Mouse (Mus musculus) hindbrain, embryonic 14.5 days (tissue): ENCODE measurements around the gene Ermard. TPM values are rescaled to one million over a fixed set of nuclear protein-coding genes. Genes with fewer than 3 reads are reported as not detected.

Source experiments
- ATAC-seq: fragments of 200-750 bp; cut with Nextera tagmentation; 2 replicates; pipeline ENCODE4 v1.8.0; 2017; ENCODE audit warnings: moderate number of reproducible peaks, mild to moderate bottlenecking, moderate TSS enrichment, moderate library complexity; ENCODE audit not compliant: low FRiP score
- DNase-seq: peaks from one replicate; pipeline ENCODE4 v3.0.0-alpha.2; 2015; ENCODE audit warnings: low spot score
- H3K27ac ChIP-seq: fragments of 300-500 bp; sonication (generic); 2 replicates; pipeline ENCODE4 v1.5.1; 2014; ENCODE audit warnings: mild to moderate bottlenecking, moderate library complexity
- H3K27me3 ChIP-seq: fragments of 300-500 bp; sonication (generic); 2 replicates; pipeline ENCODE4 v1.6.1; 2014; ENCODE audit warnings: mild to moderate bottlenecking, low read length, mixed read lengths; ENCODE audit not compliant: control insufficient read depth, insufficient read depth
- H3K36me3 ChIP-seq: fragments of 300-500 bp; sonication (generic); replicated peaks from 2 replicates; pipeline ENCODE4 v1.6.1; 2014; ENCODE audit not compliant: control insufficient read depth, insufficient read depth
- H3K4me1 ChIP-seq: fragments of 300-500 bp; sonication (generic); replicated peaks from 2 replicates; pipeline ENCODE4 v1.6.1; 2014; ENCODE audit warnings: antibody characterized with exemption, low read length, mixed read lengths; ENCODE audit not compliant: control insufficient read depth, insufficient read depth
- H3K4me2 ChIP-seq: fragments of 300-500 bp; sonication (generic); replicated peaks from 2 replicates; pipeline ENCODE4 v1.6.1; 2014; ENCODE audit warnings: mild to moderate bottlenecking, moderate library complexity
- H3K4me3 ChIP-seq: fragments of 300-500 bp; sonication (generic); replicated peaks from 2 replicates; pipeline ENCODE4 v1.5.1; 2014; ENCODE audit warnings: mild to moderate bottlenecking, low read length
- H3K9ac ChIP-seq: fragments of 300-500 bp; sonication (generic); 2 replicates; pipeline ENCODE4 v1.6.1; 2014
- H3K9me3 ChIP-seq: fragments of 300-500 bp; sonication (generic); 2 replicates; pipeline ENCODE4 v1.6.1; 2016; ENCODE audit warnings: low read length; ENCODE audit not compliant: control insufficient read depth
- WGBS: fragments of 180-500 bp; shearing (Covaris S2); extraction: QIAGEN DNeasy Blood & Tissue Kit; methylation state at CpG from one replicate; pipeline ENCODE4 v1.1.7; 2014; 5-methylcytosine and 5-hydroxymethylcytosine counted together
- polyA plus RNA-seq: library from polyadenylated mRNA; unstranded; fragments of >200 nt; fragmentation: Nextera tagmentation; extraction: Ambion mirVana; gene quantifications from 2 replicates; pipeline ENCODE4 v1.2.1, GENCODE M21; 2014

Ermard gene
- polyA plus RNA-seq, 1 experiment from 2014 or later, result 70.8 TPM

- Histone ChIP-seq H3K4me3 (no peak overlapping the region), H3K9ac (no peak overlapping the region), H3K9me3 (no peaks in the 10 kb centered on the region), H3K4me2 (no peak overlapping the region), H3K4me1 (no peaks in the 10 kb centered on the region), H3K27ac (no peak overlapping the region), H3K36me3 (no peaks in the 10 kb centered on the region), H3K27me3 (no peaks in the 10 kb centered on the region)
- WGBS, result 95% methylated on average over 1 of the region's 1 CpGs
- no peak for ATAC-seq
- no peak for DNase-seq
Measured at GRCm38 (mm10) chr17:15098677-15099076, 57.7 kb downstream of the Ermard start.

DNA sequence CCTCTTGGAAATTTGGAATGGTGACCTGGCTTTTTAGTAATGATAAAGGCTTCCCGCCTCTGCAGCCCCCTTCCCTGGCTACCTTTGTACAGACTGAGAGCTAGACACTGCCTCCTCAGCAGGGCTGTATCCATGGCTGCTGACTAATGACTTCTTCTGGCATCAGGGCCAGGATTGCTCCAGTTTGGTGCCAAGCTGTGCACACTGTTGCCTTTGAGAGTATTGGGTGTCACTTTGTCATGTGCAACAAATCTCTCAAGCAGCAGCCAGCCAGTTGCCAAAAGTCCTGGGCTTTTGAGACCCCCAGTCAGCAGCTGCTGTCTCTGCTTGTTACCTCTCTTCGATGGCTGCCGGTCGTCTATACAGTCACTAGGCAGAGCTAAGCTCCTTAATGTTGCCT is 60.3 kb downstream of the Ermard start:
- Histone ChIP-seq H3K4me3 (no peak overlapping the region), H3K4me2 (no peak overlapping the region), H3K27me3 (no peaks in the 10 kb centered on the region), H3K36me3 (no peaks in the 10 kb centered on the region), H3K9me3 (no peaks in the 10 kb centered on the region), H3K27ac (no peak overlapping the region), H3K4me1 (no peaks in the 10 kb centered on the region), H3K9ac (no peak overlapping the region)
- ATAC-seq, result 0 out of 2 replicates have a peak, but pooled peaks have one; percentile 65
- whole genome bisulfite sequencing, result 76% methylated on average over 4 of the region's 4 CpGs
- DNase-seq, result peak; percentile 47

- WGBS, result 91% methylated on average over 9 of the region's 9 CpGs
- Histone ChIP-seq H3K27me3 (peaks cover 4% of the 10 kb centered on the region), H3K9me3 (no peaks in the 10 kb centered on the region), H3K4me2 (no peak overlapping the region), H3K4me3 (no peak overlapping the region), H3K4me1 (peaks cover 16% of the 10 kb centered on the region), H3K9ac (no peak overlapping the region), H3K27ac (no peak overlapping the region), H3K36me3 (no peaks in the 10 kb centered on the region)
- ATAC-seq, result no peak
- DNase-seq, result no peak
Measured at GRCm38 (mm10) chr17:15107143-15107649, 66.2 kb downstream of the Ermard start.

GRCm38 (mm10) chr17:15108473-15109441 is 67.7 kb downstream of the Ermard start:
- H3K9me3 ChIP-seq, result no peaks in the 10 kb centered on the region
- 16% methylated on average over 20 of the region's 20 CpGs for WGBS
- no peaks in the 10 kb centered on the region for H3K36me3 ChIP-seq
- ATAC-seq (peak; percentile 80), DNase-seq (peak; percentile 50)
- H3K4me1 ChIP-seq, result peaks cover 16% of the 10 kb centered on the region
- peak overlapping the region; percentile 45 for H3K4me2 ChIP-seq
- H3K9ac ChIP-seq, result peak overlapping the region; percentile 9; the same call in 1 of the 2 replicates
- no peak overlapping the region for H3K4me3 ChIP-seq
- peaks cover 5% of the 10 kb centered on the region for H3K27me3 ChIP-seq
- no peak overlapping the region; the same call in 1 of the 2 replicates for H3K27ac ChIP-seq

GRCm38 (mm10) chr17:15115550-15115949 is 74.5 kb downstream of the Ermard start:
- H3K4me2 ChIP-seq, result no peak overlapping the region
- H3K9ac ChIP-seq, result no peak overlapping the region
- H3K4me1 ChIP-seq, result no peaks in the 10 kb centered on the region
- DNase-seq (no peak), ATAC-seq (no peak)
- no peak overlapping the region for H3K27ac ChIP-seq
- no peaks in the 10 kb centered on the region for H3K36me3 ChIP-seq
- H3K27me3 ChIP-seq, result peaks cover 5% of the 10 kb centered on the region; the same call in 1 of the 2 replicates
- WGBS, result 80% methylated on average over 3 of the region's 3 CpGs
- no peaks in the 10 kb centered on the region for H3K9me3 ChIP-seq
- H3K4me3 ChIP-seq, result no peak overlapping the region

- H3K9ac ChIP-seq, result no peak overlapping the region
- H3K4me2 ChIP-seq, result no peak overlapping the region
- no peak overlapping the region for H3K4me3 ChIP-seq
- ATAC-seq, result no peak
- WGBS, result 96% methylated on average over 4 of the region's 4 CpGs
- DNase-seq, result no peak
- no peaks in the 10 kb centered on the region for H3K36me3 ChIP-seq
- no peaks in the 10 kb centered on the region for H3K4me1 ChIP-seq
- H3K9me3 ChIP-seq, result no peaks in the 10 kb centered on the region
- no peak overlapping the region for H3K27ac ChIP-seq
- no peaks in the 10 kb centered on the region for H3K27me3 ChIP-seq
Measured at GRCm38 (mm10) chr17:15120096-15120495, 79.1 kb downstream of the Ermard start.

DNA sequence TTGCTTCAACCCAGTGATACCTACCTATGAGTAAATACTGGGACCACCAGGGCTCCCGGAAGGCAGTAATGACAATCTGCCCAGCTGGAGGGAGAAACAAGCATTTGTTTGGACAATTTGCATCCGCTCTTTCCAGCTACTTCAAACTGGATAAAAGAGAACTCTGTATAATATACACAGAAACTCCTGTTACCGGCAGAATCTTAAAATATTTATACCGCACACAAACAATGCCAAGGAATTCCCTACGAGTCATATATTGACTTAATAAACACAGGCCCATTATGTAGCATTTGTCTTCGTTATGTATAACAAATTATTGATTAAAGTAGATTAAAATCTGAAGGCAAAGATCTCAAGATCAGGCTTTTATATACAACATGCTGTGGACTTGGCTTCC is 79.6 kb downstream of the Ermard start:
- no peaks in the 10 kb centered on the region for H3K9me3 ChIP-seq
- no peak for DNase-seq
- no peak overlapping the region for H3K27ac ChIP-seq
- H3K4me1 ChIP-seq, result no peaks in the 10 kb centered on the region
- H3K9ac ChIP-seq, result no peak overlapping the region
- no peaks in the 10 kb centered on the region for H3K36me3 ChIP-seq
- ATAC-seq, result no peak
- H3K4me2 ChIP-seq, result no peak overlapping the region
- H3K27me3 ChIP-seq, result no peaks in the 10 kb centered on the region
- WGBS, result 83% methylated on average over 6 of the region's 6 CpGs
- H3K4me3 ChIP-seq, result no peak overlapping the region

DNA sequence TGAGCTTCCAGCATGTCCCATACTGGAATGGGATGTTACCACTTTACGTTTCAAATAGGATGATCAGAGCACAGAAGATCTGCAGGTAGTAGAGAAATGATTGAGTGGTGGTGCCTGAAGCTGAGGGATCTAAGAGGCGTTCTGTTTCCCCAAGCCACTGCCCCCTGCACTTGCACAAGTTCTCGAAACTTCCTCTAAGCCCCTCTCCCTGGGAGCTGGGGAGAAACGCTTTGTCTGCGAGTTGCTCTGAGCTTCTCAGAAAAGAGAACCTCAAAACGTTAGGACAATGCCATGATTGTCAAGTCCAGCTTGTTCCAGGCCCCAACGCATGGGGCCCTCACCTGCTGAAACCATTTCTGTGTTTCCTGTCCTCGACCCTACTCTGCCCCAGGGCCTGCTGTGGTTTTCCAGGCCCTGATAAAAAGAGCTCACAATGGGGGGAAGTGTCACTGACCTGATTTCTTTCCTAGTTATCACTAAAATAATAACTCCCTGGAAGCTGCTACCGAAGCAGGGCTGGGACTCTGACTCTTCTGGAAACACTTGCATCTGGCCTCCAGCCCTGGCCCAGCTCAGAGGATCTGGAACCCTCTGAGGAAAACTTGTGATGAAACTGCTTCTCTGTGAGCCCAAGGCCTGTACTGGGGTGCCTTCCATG is 88.8 kb downstream of the Ermard start:
- no peaks in the 10 kb centered on the region for H3K9me3 ChIP-seq
- H3K4me1 ChIP-seq, result no peaks in the 10 kb centered on the region
- H3K9ac ChIP-seq, result no peak overlapping the region
- H3K27ac ChIP-seq, result no peak overlapping the region
- no peak overlapping the region for H3K4me2 ChIP-seq
- no peak overlapping the region for H3K4me3 ChIP-seq
- no peaks in the 10 kb centered on the region for H3K27me3 ChIP-seq
- ATAC-seq (no peak), DNase-seq (no peak)
- H3K36me3 ChIP-seq, result no peaks in the 10 kb centered on the region
- WGBS, result 79% methylated on average over 9 of the region's 9 CpGs

GRCm38 (mm10) chr17:15130288-15130656 is 89.3 kb downstream of the Ermard start:
- Histone ChIP-seq H3K36me3 (no peaks in the 10 kb centered on the region), H3K27ac (no peak overlapping the region), H3K4me3 (no peak overlapping the region), H3K27me3 (no peaks in the 10 kb centered on the region), H3K9me3 (no peaks in the 10 kb centered on the region), H3K9ac (no peak overlapping the region), H3K4me2 (no peak overlapping the region), H3K4me1 (no peaks in the 10 kb centered on the region)
- ATAC-seq (no peak), DNase-seq (no peak)
- WGBS, result 95% methylated on average over 3 of the region's 3 CpGs
